Mouse (Mus musculus) retina, adult 2 months (tissue): ENCODE results near the gene Tmem9.

Experiments used
- DNase-seq: peaks from one replicate; pipeline ENCODE4 v3.0.0-alpha.2; 2012; ENCODE audit warnings: low read depth, low spot score

Gene Tmem9

DNA sequence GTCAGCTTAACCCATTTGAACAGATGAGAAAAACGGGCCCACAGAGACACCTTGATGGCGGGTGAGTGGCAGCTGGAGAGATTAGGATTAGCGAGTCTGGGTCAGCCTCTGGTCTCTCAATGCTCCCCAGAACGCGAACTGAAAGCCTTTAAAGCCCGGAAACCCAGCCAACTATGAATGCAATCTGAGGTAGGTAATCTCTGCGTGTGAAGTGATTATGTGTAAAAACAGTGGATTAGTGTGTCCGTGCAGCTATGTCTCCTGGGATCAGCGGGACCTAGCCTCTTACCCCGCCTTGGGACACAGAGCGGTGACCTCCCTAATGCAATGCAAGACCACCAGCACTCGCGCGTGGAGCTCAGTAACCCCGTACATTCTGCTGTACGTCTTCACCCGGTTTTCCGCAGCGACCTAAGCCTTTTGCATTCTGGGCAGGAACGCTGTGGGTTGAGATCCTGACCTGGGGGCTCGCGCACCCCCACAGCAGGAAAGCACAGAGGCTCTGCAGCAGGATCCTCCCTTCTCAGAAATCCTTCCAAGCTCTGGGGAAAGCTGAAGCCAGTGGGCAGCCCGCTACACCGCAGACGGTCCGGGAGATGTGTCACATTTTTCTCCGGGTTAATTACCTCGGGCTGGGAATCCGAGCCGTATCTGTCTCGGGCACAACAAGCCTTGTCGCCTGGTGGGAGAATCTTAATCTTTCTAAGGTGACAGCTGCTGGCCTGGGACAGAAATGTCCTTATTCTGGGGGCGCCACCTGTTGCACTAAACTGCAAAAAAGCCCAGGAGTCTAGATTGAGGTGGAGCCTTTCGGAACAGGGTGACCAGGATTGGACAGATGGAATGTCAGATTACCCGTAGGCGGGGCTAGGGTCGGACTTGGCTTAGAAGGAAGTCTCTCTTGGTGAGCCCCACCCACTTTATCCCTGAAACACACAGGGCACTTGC is at the start of gene Tmem9:
Tmem9 (plus strand) TSS at position 940 of the 948 bp plus-strand sequence.
- DNase-seq, result peak; percentile 80

DNA sequence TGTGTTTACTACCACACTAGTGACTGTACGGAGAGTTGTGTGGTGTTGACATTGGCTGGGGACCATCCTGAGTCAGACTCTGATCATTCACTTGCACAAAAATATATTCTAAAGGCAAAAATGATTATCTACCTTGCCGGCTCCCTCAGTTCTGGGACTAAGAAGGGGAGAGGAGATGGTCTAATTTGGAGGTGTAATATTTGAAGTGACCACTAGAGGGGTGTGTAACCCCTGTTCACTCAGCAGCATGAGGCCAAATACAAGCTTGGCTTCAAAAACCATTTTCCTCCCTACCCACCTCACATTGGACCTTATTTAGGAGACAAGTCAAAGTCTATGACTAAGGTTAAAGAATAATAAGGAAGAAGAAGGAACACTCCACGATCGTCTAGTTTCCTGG is 49.5 kb upstream of the Tmem9 start:
- DNase-seq, result peak; percentile 54

DNA sequence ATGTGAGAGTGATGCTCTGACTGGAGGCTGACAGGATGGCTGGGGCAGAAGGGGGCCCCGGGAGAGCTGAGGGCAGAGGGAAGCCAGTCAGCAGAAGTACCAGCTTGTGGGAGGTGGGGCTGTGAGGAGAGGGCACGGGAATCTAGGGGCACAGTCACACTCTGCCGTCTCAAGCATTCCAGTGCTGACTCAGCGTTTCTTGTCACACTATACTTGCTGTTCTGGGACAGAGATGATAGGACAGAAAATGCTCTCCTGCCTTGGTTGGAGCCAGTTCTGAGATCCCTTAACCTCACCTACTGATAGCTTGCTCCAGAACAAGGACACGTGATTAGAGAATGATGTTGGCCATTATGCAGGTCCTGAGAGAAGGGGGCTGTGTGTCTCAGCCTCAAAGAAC is 44.8 kb upstream of the Tmem9 start:
- DNase-seq, result no peak

DNA sequence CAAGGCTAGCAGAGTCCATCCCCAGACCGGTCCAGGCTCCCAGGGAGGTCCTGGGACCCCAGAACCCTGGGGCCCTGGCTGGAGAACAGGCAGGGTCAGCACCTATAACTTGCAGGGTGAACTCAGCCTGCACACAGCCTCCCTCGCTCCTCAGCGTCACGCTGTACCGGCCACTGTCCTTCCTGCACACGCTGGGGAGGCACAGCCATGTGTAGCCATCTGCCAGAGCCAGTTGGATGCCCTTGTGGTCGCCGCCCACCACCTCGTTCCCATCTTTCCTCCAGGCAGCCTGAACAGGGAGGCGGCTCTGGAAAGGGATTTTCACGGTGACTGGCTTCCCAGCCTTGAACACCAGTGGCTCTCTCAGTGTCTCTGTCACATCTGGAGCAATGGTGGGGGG is 43.4 kb upstream of the Tmem9 start:
- no peak for DNase-seq

DNA sequence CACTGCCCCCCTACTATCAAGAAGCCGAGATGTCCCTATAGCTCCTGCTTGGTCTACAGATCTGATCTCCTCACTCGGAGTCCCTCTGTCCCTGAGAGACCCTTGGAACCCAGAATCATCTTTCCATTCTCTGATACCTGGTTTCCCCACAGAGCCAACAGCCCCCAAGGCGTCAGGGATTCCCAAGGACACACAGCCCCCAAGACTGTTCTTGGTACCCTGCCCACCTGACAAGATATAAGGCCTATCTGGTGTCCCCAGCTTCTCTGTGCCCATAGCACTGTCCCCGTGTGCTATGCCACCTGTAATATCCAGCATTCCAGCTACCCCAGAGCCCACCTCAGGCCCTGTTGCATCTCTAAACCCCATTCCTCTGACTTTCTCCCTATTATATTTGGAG is 40.2 kb upstream of the Tmem9 start:
- DNase-seq, result no peak

DNA sequence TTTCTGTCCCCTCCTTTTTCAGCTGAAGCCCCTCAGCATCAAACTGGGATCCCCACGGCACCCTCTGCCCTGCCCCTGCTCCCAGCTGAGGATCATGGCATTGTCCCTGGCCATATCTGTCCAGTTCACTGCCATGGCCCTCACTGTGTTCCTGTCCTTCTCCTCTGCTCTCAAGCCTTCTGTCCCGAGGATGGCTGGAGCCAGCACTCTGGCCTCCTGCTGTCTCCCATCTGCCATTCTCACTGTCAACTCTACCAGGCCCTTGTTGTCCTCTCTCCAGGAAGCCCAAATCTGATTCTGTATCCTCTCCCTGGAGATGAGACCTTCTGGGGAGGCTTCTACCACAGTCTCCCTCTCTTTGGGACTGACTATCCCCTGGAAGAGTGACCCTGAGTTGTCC is 37.5 kb upstream of the Tmem9 start:
- no peak for DNase-seq

DNA sequence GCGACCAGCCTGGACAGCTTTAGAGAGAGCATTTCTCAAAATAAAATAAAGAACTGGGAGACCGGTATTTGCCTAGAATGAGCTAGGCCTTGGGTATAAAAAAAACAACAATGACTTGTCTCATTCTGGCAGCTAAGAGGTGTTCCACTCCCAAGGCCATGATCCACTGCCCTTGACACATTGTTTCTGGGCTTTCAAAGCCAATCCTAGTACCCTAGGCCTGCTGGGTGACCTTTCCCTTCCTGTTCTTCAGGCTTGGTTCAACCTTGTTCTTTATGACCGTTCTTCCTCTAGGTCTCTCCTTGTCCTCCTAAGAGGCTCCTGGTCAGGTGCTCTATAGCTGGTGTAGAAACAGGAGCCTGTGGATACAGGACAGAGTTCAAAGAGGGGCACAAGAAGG is 35.4 kb upstream of the Tmem9 start:
- no peak for DNase-seq

DNA sequence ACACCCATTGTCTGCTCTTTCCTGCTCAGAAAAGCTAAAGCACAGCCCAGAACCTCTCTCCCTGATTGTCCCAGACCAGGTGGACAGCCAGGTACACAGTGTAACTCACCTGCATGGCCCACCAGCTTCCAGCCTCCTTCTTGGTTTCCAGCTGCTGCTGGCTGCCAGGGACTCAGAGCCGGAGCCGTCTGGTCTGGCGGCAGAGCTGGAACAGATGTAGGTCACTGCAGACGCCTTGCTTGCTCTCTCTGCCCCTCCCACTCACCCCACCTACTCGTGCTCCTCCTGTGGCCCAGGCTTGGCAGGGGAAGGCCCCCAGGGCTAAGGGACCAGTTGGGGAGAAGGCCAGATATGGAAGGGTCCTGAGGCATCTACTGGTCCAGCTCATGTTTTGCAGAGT is 23.8 kb upstream of the Tmem9 start:
- DNase-seq, result no peak

DNA sequence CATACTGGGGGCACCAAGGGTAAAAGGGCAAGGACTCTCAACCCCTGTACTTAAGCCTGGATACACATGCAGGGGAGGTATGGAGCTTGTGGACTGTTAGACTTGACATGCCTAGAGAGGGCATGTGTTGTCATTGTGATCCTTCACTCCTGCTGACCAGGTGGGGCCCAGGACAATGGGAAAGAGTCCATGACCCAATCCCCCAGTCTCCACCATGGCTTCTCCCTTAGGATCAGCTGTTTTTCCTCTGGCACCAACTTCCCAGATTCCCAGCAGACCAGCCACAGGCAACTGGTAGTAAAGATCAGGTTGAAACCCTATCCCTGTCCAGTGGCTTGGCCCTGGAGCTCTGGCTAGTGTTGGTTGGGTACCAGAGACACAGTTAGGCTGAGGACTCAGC is 18.1 kb upstream of the Tmem9 start:
- DNase-seq, result no peak

DNA sequence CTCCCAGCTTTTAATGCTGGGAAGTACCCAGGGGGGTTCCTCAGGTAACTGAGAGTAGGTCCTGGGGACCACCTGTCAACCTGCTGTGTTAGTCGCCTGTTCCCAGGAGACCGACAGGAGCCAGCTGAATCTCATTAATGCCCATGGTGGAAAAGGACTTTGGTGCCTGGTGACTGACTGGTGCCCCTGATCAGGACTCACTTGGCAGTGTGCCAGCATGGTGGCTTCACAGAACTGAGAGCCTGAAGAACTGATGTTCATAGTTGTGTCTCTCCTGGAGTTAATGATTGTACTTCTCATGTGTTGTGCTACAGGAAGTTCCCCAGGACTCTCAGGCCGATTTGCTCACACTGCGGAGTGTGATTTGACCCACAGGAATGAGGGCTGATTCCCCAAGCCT is 14.5 kb upstream of the Tmem9 start:
- DNase-seq, result no peak

DNA sequence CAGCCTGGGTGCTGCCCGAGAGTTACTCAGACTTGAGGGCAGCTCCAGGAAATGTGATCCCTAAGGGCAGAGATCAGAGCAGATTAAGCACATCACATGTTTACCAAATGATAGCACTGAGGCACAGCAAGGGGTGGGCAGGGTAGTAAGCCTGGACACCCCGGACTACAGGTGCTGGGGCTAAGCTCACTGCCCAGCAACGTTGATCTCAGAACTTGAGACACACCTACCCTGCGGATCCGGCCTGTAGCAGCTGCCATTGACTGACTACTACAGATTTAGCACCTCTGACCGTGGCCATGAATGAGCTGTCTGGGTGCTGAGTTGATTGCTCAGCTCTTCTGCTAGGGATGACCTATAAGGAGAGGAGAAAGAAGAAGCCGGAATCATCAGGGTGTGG is 10.4 kb upstream of the Tmem9 start:
- DNase-seq, result no peak

DNA sequence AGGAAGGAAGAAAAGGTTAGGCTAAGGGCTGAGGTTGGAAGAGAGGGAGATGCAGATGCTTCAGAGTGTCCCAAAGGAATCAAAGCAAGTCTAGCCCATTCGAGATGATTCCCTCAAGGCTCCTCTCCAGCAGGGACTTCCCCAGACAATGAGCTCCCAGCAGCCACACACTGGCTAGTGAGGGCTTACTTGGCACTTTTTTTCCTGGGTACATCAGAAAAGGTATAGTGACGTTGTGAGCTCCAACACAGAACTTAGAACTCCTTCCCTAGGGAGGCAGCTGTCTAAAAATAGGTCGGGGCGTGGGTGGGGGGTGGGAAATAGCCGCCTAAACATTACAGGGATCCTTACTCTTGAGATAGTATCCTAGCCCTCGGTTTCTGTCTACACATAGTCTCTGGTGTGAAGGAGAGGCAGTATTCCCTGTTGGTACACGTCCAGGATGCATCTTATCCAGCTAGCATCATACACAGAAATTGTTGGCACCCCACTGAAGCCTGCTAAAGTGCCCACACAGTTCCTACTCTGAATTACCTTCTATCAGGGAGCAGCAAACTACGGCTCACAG is 8.1 kb upstream of the Tmem9 start:
- no peak for DNase-seq

DNA sequence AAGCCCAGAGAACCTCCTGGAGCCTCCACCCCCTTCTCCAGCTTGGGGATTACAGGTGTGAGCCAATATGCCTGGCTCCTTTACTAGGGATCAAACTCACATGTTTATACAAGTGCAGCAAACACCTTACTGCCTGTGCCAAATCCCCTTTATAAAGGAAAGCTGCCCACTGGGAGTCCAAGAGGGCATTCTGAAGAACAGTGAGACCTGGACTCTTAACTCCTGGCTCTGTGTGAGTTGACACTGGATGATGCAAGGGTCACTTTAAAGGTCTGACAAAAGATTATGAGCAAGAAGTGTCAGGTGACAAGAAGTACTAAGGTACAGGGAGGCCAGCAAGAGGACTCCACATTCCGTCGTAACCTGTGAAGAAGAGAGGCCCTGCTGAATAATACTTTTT is 6.5 kb upstream of the Tmem9 start:
- DNase-seq, result no peak

DNA sequence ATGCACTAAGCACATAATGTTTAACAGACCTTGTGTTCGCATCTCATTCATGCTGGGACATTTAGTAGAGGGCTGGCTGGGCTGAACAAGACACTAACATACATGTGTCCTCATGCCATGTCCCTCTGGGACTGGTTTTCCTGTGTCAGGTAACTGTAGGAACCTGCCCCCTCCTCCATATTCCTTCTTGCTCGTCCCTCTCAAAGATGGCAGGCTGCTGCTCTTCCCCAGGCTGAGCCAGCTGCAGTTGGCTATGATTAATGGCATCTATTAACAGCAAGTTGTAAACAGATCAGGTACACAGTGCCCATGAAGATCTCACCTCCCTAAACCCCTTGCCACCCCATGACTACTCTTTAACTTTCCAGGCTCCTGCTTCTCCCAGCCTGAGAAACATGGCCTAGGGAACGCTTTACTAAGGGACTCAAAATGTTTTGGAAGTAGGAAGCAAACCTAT is 1.6 kb upstream of the Tmem9 start, which contains the start of gene Igfn1:
Igfn1 (minus strand) TSS at position 51 of the 457 bp plus-strand sequence.
- DNase-seq, result no peak

DNA sequence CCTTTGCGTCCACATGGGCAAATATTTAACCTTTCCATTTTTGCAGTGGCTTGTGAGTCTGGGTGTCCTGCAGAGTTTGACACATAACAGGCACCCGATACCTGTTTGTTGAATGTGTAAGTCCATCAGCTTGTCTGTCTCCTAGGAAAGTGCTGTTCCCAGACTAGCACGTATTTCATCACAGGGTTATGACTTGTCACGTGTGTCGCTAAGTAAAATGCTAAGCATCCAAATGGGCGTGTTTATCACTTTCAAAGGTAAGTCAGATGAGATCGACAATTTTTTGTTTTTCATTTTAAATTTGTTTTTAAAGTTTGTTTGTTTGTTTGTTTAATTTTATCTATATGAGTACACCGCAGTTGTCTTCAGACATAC is 196 bp downstream of the Tmem9 start:
- DNase-seq, result no peak

DNA sequence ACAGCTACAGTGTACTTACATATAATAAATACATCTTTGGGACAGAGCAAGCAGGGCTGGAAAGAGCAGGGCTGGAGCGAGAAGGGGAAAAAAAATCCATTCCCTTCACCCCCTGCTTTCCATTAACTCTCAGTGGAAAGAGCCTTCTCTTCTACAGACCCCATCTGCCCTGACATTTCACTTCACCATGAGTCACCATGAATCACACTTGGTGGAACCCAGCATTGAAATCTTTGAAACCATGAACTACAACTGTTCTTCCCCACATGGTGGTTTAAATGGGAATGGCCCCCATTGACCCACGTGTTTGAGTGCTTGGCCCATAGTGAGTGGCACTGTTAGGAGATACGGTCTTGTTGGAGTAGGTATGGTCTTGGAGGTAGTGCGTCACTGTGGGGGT is 2.3 kb downstream of the Tmem9 start:
- no peak for DNase-seq

DNA sequence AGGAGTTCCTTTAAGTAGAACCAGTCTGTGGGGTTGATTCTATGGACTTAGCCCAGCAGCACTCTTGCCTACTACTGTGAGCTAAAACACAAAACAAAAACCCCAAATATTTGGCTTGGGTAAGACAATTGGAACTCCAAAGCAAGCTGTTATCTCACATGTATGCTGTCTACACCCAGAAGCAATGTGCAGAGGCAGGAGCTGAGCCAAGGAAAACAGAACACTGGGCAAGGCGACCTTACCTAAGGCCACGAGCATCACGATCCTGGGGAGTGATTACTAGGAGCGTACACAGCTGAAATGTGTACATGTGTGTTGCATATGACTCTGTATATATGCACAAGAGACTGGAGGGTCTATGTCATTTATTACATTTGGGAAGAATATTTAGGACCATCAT is 5.6 kb downstream of the Tmem9 start:
- DNase-seq, result no peak

DNA sequence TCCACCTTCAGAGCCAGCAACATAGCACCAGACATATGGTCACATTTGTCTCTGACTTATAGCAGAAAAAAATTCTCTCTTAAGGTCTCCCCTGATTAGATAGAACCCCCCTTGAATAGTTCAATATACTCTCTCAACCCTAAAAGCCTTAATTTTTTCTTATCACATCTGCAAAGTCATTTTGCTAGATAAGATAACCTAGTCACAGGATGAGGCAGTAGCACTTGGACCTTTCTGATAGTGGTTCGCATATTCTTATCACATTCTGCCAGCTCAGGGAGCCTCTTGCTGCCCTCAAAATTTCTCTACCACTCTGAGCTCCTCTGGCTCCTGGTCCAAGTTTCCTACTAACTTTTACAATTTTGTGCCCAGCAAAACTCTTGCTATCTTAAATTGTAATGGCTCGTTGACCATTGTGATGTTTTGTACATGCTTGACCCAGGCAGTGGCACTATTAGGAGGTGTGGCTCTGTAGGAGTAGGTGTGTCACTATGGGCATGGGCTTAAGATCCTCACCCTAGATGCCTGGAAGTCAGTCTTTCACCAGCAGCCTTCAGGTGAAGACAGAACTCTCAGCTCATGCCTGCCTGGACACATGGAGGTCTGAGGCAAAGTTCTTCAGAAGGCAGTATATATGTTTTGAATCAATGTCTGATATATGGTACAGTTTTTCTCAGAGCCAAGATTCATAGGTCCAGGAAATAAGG is 7.0 kb downstream of the Tmem9 start:
- no peak for DNase-seq

DNA sequence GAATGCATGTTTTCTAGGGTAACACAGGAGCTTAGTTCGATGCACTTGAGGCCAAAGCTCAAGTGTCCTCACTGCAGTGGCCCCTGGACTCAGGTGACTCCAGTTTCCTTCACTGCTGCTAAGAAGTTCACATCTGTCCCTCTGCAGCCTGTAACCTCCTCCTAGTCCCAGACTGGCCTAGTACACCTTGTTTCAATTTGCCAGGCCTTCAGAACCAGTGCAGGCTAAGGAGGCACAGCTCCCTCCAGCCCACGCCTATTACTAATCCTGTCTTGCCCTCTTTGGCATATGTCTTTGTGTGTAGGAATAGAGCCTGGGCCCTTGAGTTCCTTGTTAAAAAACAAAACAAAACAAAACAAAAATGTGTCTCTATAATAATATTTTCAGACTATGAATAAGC is 9.4 kb downstream of the Tmem9 start:
- DNase-seq, result no peak

DNA sequence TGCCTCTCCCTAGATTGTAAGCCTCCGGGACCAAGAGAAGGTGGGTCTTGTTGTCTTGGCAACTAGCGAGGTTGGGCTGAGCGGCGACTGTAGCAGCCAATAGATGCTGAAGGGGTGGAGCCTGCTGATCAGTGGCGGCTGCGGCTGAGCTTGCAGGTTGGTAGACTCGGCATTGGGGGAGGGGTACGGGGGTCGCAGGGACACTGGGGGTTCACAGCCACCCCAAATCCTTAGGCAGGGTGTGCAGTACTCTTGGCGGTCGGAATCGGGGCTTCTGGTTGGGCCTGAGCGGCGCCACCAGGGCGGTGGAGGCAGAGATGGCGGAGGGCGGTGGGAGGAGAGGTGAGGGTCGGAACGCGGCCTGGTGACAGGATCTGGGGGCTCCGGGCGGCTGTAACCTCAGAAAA is 10.0 kb downstream of the Tmem9 start:
- peak; percentile 83 for DNase-seq

DNA sequence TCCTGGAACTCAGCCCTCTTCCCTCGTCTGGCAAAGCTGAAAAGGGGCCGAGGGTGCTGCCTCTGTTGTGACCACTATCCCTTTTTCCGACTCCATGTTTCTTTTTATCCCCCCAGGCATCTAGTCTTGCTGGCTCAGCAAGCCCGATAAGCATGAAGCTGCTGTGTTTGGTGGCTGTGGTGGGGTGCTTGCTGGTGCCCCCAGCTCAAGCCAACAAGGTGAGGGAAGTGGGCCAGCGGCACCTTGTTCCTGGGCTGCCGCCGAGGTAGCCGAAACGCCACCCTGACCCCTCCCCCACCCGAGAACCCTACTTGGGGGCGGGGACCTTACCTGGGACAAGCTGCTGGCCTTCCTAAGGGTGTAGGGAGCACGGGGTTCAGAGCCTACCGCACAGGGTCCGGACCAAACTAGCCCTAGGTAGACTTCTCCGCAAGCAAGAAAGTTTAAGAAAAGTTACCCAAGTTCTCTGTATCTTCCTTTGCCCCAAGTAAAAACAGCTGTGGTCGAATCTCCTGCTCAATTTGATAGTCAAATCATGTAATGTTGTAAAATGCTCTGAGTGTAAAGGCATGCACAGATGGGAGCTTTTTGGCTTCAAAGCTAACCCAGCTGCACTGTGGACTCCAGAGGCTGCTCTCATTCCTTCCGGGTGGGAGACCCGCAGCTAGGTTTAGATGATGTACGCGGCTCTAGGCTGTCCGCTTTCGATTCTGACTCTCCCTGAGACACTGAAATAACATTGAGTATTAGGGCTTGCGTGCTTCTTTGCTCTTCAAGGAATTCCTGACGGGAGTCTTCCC is 10.6 kb downstream of the Tmem9 start:
- no peak for DNase-seq

DNA sequence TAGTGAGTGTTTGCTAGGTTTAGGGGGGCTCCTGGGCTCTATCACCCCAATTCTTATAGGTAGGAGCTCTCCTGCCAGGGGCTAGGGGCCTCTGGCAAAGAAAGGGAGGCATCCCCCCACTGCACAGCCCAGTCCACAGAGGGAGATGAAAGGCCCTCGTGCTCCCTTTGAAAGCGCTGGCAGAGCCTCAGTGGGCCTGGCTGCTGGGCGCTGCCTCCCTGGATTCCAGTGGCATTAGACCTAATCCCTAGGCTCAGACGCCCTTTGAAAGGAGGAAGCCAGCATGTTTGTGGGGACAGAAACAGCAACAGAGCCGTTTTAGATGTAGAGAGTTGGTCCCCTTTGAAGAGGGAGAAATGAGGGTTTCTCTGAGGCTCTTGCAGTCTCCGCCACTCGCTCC is 22.3 kb downstream of the Tmem9 start:
- no peak for DNase-seq
